Mouse (Mus musculus): ENCODE results near the gene Zfp672. TPM values are rescaled to one million over a fixed set of nuclear protein-coding genes. Genes with fewer than 3 reads are reported as not detected.
"Not testable (repeated sequence)": the region's sequence is repeated elsewhere in the genome, so short reads cannot be mapped to it uniquely, and the experiment has no call there.

Gene Zfp672
- polyA plus RNA-seq, 1 experiment: 39.4 TPM

DNA sequence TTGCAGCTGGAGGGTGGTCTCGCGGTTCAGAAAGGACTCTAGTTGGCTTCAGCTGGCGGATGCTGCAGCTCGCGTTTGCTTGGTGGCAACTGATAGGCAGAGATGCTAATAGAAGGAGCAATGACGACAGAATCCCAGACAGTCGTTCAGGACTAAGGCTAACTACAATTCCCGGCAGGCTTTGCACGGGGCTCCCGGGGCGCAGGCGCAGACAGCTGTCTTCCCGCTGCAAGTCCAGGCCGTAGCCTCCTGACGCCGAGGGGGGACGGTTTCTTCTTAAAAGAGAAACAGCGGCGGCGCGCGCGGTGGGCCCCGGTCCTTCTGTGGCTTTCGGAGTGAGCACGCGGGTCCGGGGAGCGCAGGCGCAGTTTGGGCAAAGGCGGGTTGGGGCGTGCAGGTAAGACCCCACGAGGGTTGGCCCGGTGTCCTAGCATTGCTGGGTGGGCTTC is 23.3 kb downstream of the Zfp672 start, which contains the start of gene Zfp692:
Zfp692 (plus strand) TSS at position 210 of the 449 bp plus-strand sequence.
- peak within 1 kb of the TSS; percentile 65 for H3K27ac ChIP-seq (ENCODE audit: control insufficient read depth, insufficient read depth, low read depth, low read length, poor library complexity)
- H3K4me3 ChIP-seq (replicated peaks; ENCODE audit: control insufficient read depth, low read depth, low read length): peak within 1 kb of the TSS; percentile 92
- peaks cover 2% of the 10 kb centered on the region; the same call in 1 of the 2 replicates for H3K4me1 ChIP-seq (ENCODE audit: control insufficient read depth, insufficient read depth, low read length)
- peak; percentile 53; the same call in 1 of the 2 replicates for TF ChIP-seq POLR2A (IDR thresholded peaks at IDR 0.05; ENCODE audit: borderline replicate concordance, control insufficient read depth, low read depth, low read length)
- no peak for TF ChIP-seq CTCF (IDR thresholded peaks at IDR 0.05; ENCODE audit: control insufficient read depth, insufficient read depth, low read length)
- 0% methylated on average over 34 of the region's 34 CpGs for WGBS

DNA sequence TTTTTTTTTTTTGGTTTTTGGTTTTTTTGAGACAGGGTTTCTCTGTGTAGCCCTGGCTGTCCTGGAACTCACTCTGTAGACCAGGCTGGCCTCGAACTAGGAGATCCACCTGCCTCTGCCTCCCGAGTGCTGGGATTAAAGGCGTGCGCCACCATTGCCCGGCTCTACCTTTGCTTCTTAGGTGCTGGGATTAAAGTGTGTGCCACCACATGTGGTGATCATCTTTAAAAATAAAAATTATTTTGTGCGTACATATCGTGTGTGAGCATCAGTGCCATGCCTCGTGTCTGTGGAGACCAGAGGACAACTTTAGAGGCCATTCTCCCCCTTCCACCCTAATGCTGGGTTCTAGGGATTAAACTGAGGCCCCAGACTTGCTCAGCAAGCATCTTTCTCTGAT is 24.8 kb downstream of the Zfp672 start:
- WGBS: 83% methylated on average over 8 of the region's 8 CpGs
- not testable (repeated sequence) for H3K4me3 ChIP-seq (replicated peaks; ENCODE audit: control insufficient read depth, low read depth, low read length); H3K27ac ChIP-seq (ENCODE audit: control insufficient read depth, insufficient read depth, low read depth, low read length, poor library complexity); H3K4me1 ChIP-seq (ENCODE audit: control insufficient read depth, insufficient read depth, low read length)

DNA sequence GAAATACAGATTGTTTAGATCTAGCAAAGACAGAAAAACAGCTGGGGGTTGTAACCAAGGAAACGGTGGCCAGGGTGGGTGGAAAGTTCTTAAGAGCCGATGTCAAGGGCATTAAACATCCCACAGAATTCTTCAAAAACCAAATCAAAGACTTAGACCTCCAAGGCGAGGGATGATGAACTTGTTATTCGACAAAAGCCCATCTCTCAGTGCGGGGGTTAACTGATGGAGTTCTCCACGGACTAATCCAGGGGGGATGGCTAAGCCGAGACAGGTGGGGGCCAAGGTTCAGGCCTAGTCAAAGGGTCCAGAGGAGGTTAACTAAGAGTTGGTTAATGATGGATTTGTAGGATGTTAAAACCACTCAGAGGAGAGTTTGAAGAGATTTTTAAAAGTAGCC is 26.5 kb downstream of the Zfp672 start:
- TF ChIP-seq CTCF (IDR thresholded peaks at IDR 0.05; ENCODE audit: control insufficient read depth, insufficient read depth, low read length) (no peak), POLR2A (IDR thresholded peaks at IDR 0.05; ENCODE audit: borderline replicate concordance, control insufficient read depth, low read depth, low read length) (no peak)
- H3K4me3 ChIP-seq (replicated peaks; ENCODE audit: control insufficient read depth, low read depth, low read length): no peak overlapping the region
- peaks cover 3% of the 10 kb centered on the region; the same call in 1 of the 2 replicates for H3K4me1 ChIP-seq (ENCODE audit: control insufficient read depth, insufficient read depth, low read length)
- no peak overlapping the region for H3K27ac ChIP-seq (ENCODE audit: control insufficient read depth, insufficient read depth, low read depth, low read length, poor library complexity)
- 68% methylated on average over 7 of the region's 7 CpGs for WGBS

DNA sequence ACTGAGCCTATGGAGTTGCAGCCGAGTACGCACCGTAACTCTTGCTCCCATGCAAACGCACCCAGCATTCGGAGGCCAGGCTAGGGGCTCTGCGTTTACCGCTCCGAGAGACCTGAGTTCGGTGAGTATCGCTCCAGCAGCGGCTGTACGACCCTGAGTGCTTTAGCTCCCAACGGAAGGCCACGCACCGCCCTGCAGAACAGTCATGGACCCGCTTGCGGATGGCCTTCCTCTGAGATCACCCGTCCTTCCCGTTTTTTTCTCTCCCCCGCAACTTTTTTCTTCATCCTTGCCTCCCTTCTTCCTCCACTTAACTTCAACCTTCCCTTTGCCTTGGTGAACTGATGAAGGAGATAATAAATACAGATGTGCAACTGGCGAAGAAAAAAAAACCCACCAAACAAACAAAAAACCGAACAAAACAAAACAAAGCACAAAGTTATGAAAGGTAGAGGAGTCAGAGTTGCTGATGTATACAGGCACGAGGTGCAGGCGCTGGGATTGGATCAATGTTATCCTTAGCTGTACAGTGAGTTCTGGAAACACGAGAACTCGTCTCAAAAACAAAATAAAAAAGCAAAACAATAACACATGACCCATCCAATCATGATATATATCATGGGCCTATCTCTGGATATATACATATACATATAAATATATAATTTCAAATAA is 27.2 kb downstream of the Zfp672 start:
- 2% methylated on average over 26 of the region's 26 CpGs for WGBS
- Histone ChIP-seq H3K27ac (ENCODE audit: control insufficient read depth, insufficient read depth, low read depth, low read length, poor library complexity) (peak overlapping the region; percentile 73), H3K4me3 (replicated peaks; ENCODE audit: control insufficient read depth, low read depth, low read length) (peak overlapping the region; percentile 76), H3K4me1 (ENCODE audit: control insufficient read depth, insufficient read depth, low read length) (peaks cover 3% of the 10 kb centered on the region; the same call in 1 of the 2 replicates)
- no peak for TF ChIP-seq CTCF (IDR thresholded peaks at IDR 0.05; ENCODE audit: control insufficient read depth, insufficient read depth, low read length)
- TF ChIP-seq POLR2A (IDR thresholded peaks at IDR 0.05; ENCODE audit: borderline replicate concordance, control insufficient read depth, low read depth, low read length): peak; percentile 41; the same call in 1 of the 2 replicates

DNA sequence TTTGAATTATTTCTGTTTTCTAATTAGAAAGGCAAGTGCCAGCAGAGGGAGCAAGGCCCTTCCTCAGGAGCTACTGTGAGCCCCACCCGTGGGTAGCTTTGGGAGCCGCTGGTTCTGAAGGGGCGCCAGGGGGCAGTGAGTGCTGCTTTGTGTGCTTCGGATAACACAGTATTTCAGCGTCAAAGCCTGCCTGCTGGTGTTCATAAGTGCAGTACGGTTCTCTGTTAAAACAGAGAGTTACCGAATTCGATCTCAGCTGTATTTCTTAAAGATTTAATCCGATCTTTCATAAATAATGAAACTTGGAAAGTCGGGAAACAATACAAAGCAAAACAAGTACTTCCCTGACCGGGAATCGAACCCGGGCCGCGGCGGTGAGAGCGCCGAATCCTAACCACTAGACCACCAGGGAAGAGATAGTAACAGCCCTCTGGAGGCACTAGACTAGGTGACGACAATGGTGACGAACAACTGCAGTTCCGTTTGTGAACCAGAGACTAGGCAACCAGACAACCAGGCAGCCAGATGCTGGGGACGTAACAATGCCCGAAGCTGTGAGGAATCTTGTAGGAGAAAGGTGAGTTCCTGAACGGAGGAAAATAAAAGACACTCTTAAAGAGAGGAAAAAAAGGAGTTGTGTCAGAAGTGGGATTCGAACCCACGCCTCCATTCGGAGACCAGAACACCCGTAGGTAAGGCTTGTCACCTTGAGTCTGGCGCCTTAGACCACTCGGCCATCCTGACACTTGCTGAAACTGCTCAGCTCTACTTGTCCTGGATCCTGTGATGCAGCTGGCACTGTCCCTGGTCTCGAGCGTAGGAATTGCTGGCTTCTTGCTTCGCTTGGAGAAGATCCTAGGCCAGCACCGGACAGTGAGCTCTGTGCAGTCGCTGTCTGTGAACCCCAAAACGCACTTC is 28.0 kb downstream of the Zfp672 start:
- Histone ChIP-seq H3K4me1 (ENCODE audit: control insufficient read depth, insufficient read depth, low read length) (peaks cover 3% of the 10 kb centered on the region; the same call in 1 of the 2 replicates), H3K4me3 (replicated peaks; ENCODE audit: control insufficient read depth, low read depth, low read length) (peak overlapping the region; percentile 76), H3K27ac (ENCODE audit: control insufficient read depth, insufficient read depth, low read depth, low read length, poor library complexity) (peak overlapping the region; percentile 73)
- WGBS: under 1% methylated on average over 36 of the region's 36 CpGs
- TF ChIP-seq POLR2A (IDR thresholded peaks at IDR 0.05; ENCODE audit: borderline replicate concordance, control insufficient read depth, low read depth, low read length) (peak; percentile 10; the same call in 1 of the 2 replicates), CTCF (IDR thresholded peaks at IDR 0.05; ENCODE audit: control insufficient read depth, insufficient read depth, low read length) (peak; percentile 82)

DNA sequence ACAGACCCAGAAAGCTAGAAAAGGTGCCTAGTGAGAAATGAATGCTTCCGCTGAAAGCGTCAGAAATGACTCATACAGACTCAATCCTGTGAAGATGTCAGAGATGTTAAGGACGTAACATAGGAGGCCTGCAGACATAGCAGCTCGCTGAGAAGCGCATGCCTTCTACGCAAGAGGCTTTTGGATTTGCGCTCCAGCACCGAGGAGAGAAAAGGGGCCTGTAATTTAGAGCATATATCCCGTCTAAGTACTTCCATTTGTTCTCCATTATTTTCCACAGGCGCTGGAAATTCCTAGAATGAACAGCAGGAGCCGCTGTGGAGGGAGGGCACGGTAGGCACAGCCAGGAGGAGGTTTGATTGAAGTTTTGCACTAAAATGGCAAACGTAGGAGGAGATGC is 29.1 kb downstream of the Zfp672 start:
- H3K4me1 ChIP-seq (ENCODE audit: control insufficient read depth, insufficient read depth, low read length): peaks cover 1% of the 10 kb centered on the region; the same call in 1 of the 2 replicates
- H3K27ac ChIP-seq (ENCODE audit: control insufficient read depth, insufficient read depth, low read depth, low read length, poor library complexity): no peak overlapping the region
- peak overlapping the region; percentile 49 for H3K4me3 ChIP-seq (replicated peaks; ENCODE audit: control insufficient read depth, low read depth, low read length)
- TF ChIP-seq CTCF (IDR thresholded peaks at IDR 0.05; ENCODE audit: control insufficient read depth, insufficient read depth, low read length) (peak; percentile 68), POLR2A (IDR thresholded peaks at IDR 0.05; ENCODE audit: borderline replicate concordance, control insufficient read depth, low read depth, low read length) (no peak)
- WGBS: 24% methylated on average over 13 of the region's 13 CpGs

DNA sequence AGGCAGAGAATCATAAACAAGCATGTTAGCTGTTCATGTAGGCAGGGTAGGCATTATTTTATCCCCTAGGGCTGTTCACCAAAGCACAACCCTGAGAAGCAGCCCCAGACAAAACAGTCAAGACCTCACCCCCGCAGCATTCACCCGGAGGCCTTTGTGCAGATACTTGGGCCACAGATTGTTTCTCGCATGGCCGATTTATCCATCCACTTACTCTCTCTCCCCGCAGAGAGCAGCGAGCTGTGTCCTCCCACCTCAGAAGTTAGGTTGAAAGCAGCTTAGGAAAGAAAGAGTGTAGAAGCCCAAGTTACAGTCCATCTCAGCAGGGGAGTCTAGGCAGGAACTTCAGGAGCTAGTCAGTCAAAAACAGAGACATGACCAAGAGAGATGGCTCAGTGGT is 32.7 kb downstream of the Zfp672 start:
- Histone ChIP-seq H3K4me1 (ENCODE audit: control insufficient read depth, insufficient read depth, low read length) (peaks cover 1% of the 10 kb centered on the region; the same call in 1 of the 2 replicates), H3K27ac (ENCODE audit: control insufficient read depth, insufficient read depth, low read depth, low read length, poor library complexity) (no peak overlapping the region), H3K4me3 (replicated peaks; ENCODE audit: control insufficient read depth, low read depth, low read length) (no peak overlapping the region)
- TF ChIP-seq CTCF (IDR thresholded peaks at IDR 0.05; ENCODE audit: control insufficient read depth, insufficient read depth, low read length) (no peak), POLR2A (IDR thresholded peaks at IDR 0.05; ENCODE audit: borderline replicate concordance, control insufficient read depth, low read depth, low read length) (no peak)
- WGBS: 80% methylated on average over 6 of the region's 6 CpGs

DNA sequence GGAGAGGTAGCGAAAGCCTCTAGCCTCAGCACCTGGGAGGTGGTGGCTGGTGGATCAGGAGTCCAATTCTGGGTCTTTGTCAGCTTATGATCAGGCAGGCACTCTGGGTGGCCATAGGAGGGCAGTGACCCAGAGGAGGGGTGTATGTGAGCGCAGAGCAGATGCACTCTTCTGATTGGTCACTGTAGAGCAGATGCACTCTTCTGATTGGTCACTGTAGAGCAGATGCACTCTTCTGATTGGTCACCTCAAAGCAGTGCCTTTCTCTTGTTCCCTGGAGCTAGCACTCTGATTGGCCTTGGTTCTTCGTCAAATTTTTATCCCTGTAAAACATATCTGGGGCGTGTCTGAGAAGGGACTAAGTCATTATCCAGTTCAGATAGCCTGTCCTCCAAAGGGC is 37.3 kb downstream of the Zfp672 start:
- Histone ChIP-seq H3K27ac (ENCODE audit: control insufficient read depth, insufficient read depth, low read depth, low read length, poor library complexity) (no peak overlapping the region), H3K4me1 (ENCODE audit: control insufficient read depth, insufficient read depth, low read length) (peaks cover 2% of the 10 kb centered on the region; the same call in 1 of the 2 replicates), H3K4me3 (replicated peaks; ENCODE audit: control insufficient read depth, low read depth, low read length) (no peak overlapping the region)
- WGBS: 68% methylated on average over 4 of the region's 4 CpGs
- TF ChIP-seq CTCF (IDR thresholded peaks at IDR 0.05; ENCODE audit: control insufficient read depth, insufficient read depth, low read length): no peak
- no peak for TF ChIP-seq POLR2A (IDR thresholded peaks at IDR 0.05; ENCODE audit: borderline replicate concordance, control insufficient read depth, low read depth, low read length)
